Mouse (Mus musculus): ENCODE results near the gene Olfr365. TPM values are rescaled to one million over a fixed set of nuclear protein-coding genes. Genes with fewer than 3 reads are reported as not detected.

The Olfr365 gene
- total RNA-seq (2022) = under 1 TPM in 1 of 4 experiments, not detected in 3; 0.07 TPM

DNA sequence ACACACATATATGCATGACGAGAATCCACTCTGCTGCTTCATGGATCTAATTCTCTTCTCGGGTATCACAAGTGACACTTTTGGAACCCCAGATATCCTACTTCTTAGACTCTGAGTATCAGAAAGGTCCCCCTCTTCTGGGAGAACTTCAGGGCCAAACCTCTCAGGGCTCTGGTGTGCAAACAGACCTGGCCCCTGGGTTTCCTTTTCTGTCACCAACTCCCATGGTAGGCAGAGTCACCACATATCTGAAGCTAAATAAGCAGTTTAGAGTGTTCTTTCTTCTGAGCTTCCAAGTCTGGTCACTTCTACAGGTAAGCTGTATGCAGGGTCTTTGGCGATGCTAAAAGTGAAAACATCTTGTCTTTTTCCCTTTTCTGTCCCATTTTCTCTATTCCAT is at the start of gene Olfr365:
TSS of gene Olfr365 (plus strand) at position 301 of the 400 bp plus-strand sequence.
- DNase-seq (ENCODE audit: low spot score in 2 of 2) = no peak

DNA sequence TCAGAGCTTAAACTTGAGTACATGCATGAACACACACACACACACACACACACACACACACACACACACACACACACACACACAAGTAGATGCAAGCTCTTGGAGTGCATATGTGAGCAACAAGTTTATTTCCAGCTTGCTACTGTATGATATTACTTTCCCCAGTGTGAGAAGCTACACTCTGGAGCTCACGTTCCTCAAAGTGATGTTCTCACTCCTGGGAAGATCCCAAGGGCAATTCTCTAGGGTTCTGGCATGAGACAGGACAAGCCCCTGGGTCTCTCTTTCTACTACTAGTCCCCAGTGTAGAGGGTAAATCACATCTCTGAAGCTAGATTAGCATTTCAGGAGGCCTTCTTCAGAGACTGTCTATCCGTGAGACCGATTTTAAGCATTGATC is 49.0 kb upstream of the Olfr365 start, which contains the start of gene Olfr364-ps1:
TSS of gene Olfr364-ps1 (plus strand) at position 301 of the 400 bp plus-strand sequence.
- no peak for DNase-seq (ENCODE audit: low spot score in 2 of 2)

DNA sequence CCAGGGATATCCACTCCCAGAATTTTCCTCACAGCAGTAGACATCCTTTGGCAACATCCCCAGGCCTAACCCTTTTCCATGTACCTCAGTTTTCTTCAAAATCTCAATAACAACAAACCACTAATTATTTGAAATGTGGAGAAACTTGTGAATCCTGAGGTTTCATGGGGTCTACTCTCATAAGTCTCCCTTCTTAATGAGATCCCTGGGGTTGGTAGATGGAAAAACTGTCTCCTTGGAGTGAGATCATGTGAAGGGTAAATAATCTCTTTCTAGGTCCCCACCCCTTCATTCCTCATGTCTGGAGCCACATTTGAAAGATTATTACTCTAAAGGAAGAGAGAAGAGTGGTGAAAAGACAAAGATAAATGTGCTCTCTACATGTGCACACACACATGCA is 23.3 kb downstream of the Olfr365 start, which contains the start of gene Olfr366:
TSS of gene Olfr366 (plus strand) at position 301 of the 400 bp plus-strand sequence.
- DNase-seq (ENCODE audit: low spot score in 2 of 2) = no peak

Other genes with a start within 250 kb of the Olfr365 start
- not detected for gene Olfr357, start 194.4 kb upstream of the Olfr365 start, total RNA-seq (2022)
- not detected for gene Olfr358, start 178.9 kb upstream of the Olfr365 start, total RNA-seq (2022)
- gene Olfr360, start 122.5 kb upstream of the Olfr365 start, total RNA-seq (2022) = not detected
- not detected for gene Olfr361, start 98.9 kb upstream of the Olfr365 start, total RNA-seq (2022)
- not detected for gene Olfr362, start 70.3 kb upstream of the Olfr365 start, total RNA-seq (2022)
- gene Olfr364-ps1, start 48.9 kb upstream of the Olfr365 start, total RNA-seq (2022) = not detected
- gene Olfr366, start 23.4 kb downstream of the Olfr365 start, total RNA-seq (2022) = not detected
- not detected for gene Olfr368, start 138.3 kb downstream of the Olfr365 start, total RNA-seq (2022)
- gene Pdcl, start 171.1 kb downstream of the Olfr365 start, total RNA-seq (2022) = 10 to 100 TPM; 21.7 to 27.5 (median 23.7) TPM
- 10 to 100 TPM; 75.6 to 92.0 (median 82.8) TPM for gene Rc3h2, start 234.7 kb downstream of the Olfr365 start, total RNA-seq (2022)

Measured in left cerebral cortex, adult 8-10 months (tissue).